Mouse (Mus musculus) layer of hippocampus, adult 11-12 months (tissue): ENCODE measurements around the gene Cd2bp2.
"Not testable (repeated sequence)": the region's sequence is repeated elsewhere in the genome, so short reads cannot be mapped to it uniquely, and the experiment has no call there.

ENCODE experiments used
- DNase-seq: peaks from one replicate; pipeline ENCODE4 v3.0.0; 2022; ENCODE audit warnings: low spot score

Cd2bp2 gene

GRCm38 (mm10) chr7:127190672-127191071 lies 5.2 kb downstream of the Cd2bp2 start:
- DNase-seq = no peak

GRCm38 (mm10) chr7:127188305-127189276 lies 7.3 kb downstream of the Cd2bp2 start:
- DNase-seq = no peak

- no peak for DNase-seq
These were observed 8.5 kb downstream of the Cd2bp2 start for GRCm38 (mm10) chr7:127187351-127187750.

GRCm38 (mm10) chr7:127185601-127186000 lies 10.2 kb downstream of the Cd2bp2 start:
- DNase-seq = no peak

GRCm38 (mm10) chr7:127184720-127185119 lies 11.1 kb downstream of the Cd2bp2 start:
- DNase-seq = no peak

GRCm38 (mm10) chr7:127183828-127184227 lies 12.0 kb downstream of the Cd2bp2 start:
- DNase-seq = no peak

- no peak for DNase-seq
These were observed 12.5 kb downstream of the Cd2bp2 start for GRCm38 (mm10) chr7:127183345-127183744.

GRCm38 (mm10) chr7:127181724-127182123 lies 14.1 kb downstream of the Cd2bp2 start:
- DNase-seq = not testable (repeated sequence)

GRCm38 (mm10) chr7:127180783-127181182 lies 15.1 kb downstream of the Cd2bp2 start:
- no peak for DNase-seq

GRCm38 (mm10) chr7:127176937-127177336 lies 18.9 kb downstream of the Cd2bp2 start:
- DNase-seq = no peak

GRCm38 (mm10) chr7:127166501-127166900 lies 29.3 kb downstream of the Cd2bp2 start:
- DNase-seq = no peak

GRCm38 (mm10) chr7:127165607-127166493 lies 30.0 kb downstream of the Cd2bp2 start:
- no peak for DNase-seq

- no peak for DNase-seq
These were observed 31.8 kb downstream of the Cd2bp2 start for GRCm38 (mm10) chr7:127164002-127164401.

- DNase-seq = no peak
These were observed 33.3 kb downstream of the Cd2bp2 start for GRCm38 (mm10) chr7:127162546-127162945.

- DNase-seq = no peak
These were observed 38.3 kb downstream of the Cd2bp2 start for GRCm38 (mm10) chr7:127157548-127157947.

GRCm38 (mm10) chr7:127153477-127153876 lies 42.4 kb downstream of the Cd2bp2 start:
- DNase-seq = no peak

- no peak for DNase-seq
These were observed 43.4 kb downstream of the Cd2bp2 start for GRCm38 (mm10) chr7:127152464-127152863.

GRCm38 (mm10) chr7:127147901-127148300 lies 47.9 kb downstream of the Cd2bp2 start:
- DNase-seq = no peak

- DNase-seq = no peak
These were observed 49.6 kb downstream of the Cd2bp2 start for GRCm38 (mm10) chr7:127146267-127146603.

GRCm38 (mm10) chr7:127145387-127146266 lies 50.2 kb downstream of the Cd2bp2 start:
- no peak for DNase-seq

GRCm38 (mm10) chr7:127144412-127144811 lies 51.4 kb downstream of the Cd2bp2 start:
- no peak for DNase-seq

GRCm38 (mm10) chr7:127142666-127143065 lies 53.2 kb downstream of the Cd2bp2 start:
- DNase-seq = no peak
